Mouse (Mus musculus): Measurements from ENCODE around the gene Rfc2.

- TF ChIP-seq POLR2A (IDR thresholded peaks at IDR 0.05; ENCODE audit: low read depth, low read length) (no peak), ZMIZ1 (IDR thresholded peaks at IDR 0.05; ENCODE audit: low read depth, low read length) (no peak), CTCF (conservative IDR thresholded peaks at IDR 0.05 in 1 of 2, IDR thresholded peaks at IDR 0.05 in 1 of 2; ENCODE audit: low read depth in 2 of 2, low read length in 2 of 2) (no peak), SMC3 (IDR thresholded peaks at IDR 0.05; ENCODE audit: low read depth, low read length) (no peak), NRF1 (IDR thresholded peaks at IDR 0.05; ENCODE audit: low read depth, low read length) (no peak), MAX (IDR thresholded peaks at IDR 0.05; ENCODE audit: low read length) (no peak), NELFE (IDR thresholded peaks at IDR 0.05; ENCODE audit: low read depth, low read length) (no peak), RCOR1 (conservative IDR thresholded peaks at IDR 0.05; ENCODE audit: low read depth, low read length) (no peak), ZKSCAN1 (IDR thresholded peaks at IDR 0.05; ENCODE audit: borderline replicate concordance, low read depth, low read length) (no peak), ELF1 (IDR thresholded peaks at IDR 0.05; ENCODE audit: low read depth, low read length) (no peak), HCFC1 (IDR thresholded peaks at IDR 0.05; ENCODE audit: low read depth, low read length) (no peak)
These were observed 59.2 kb downstream of the Rfc2 start for GRCm38 (mm10) chr5:134640371-134640770.
